Mouse (Mus musculus) embryo, embryonic 11.5 days (tissue): ENCODE measurements around the gene Scgb3a1.

Experiments
- DNase-seq: peaks from one replicate; pipeline ENCODE4 v3.0.0-alpha.2; 2012; ENCODE audit warnings: low read depth, low spot score

Scgb3a1 gene

GRCm38 (mm10) chr11:49663310-49663709 lies at the start of gene Scgb3a1:
Scgb3a1 (plus strand) TSS chr11:49663610.
- no peak for DNase-seq

GRCm38 (mm10) chr11:49615856-49616725 lies 47.3 kb upstream of the Scgb3a1 start:
- DNase-seq = no peak

- no peak for DNase-seq
These were observed 44.9 kb upstream of the Scgb3a1 start for GRCm38 (mm10) chr11:49618476-49618875.

- no peak for DNase-seq
These were observed 41.5 kb upstream of the Scgb3a1 start for GRCm38 (mm10) chr11:49621953-49622352.

- DNase-seq = no peak
These were observed 39.3 kb upstream of the Scgb3a1 start for GRCm38 (mm10) chr11:49624156-49624555.

- DNase-seq = no peak
These were observed 37.5 kb upstream of the Scgb3a1 start for GRCm38 (mm10) chr11:49625863-49626262.

GRCm38 (mm10) chr11:49626748-49627147 lies 36.7 kb upstream of the Scgb3a1 start:
- DNase-seq = no peak

GRCm38 (mm10) chr11:49631154-49631553 lies 32.3 kb upstream of the Scgb3a1 start:
- DNase-seq = no peak

GRCm38 (mm10) chr11:49632256-49632655 lies 31.2 kb upstream of the Scgb3a1 start:
- DNase-seq = no peak

- DNase-seq = no peak
These were observed 29.3 kb upstream of the Scgb3a1 start for GRCm38 (mm10) chr11:49634101-49634500.

GRCm38 (mm10) chr11:49635671-49636070 lies 27.7 kb upstream of the Scgb3a1 start:
- DNase-seq = no peak

GRCm38 (mm10) chr11:49636449-49636848 lies 27.0 kb upstream of the Scgb3a1 start:
- DNase-seq = no peak

GRCm38 (mm10) chr11:49645677-49646076 lies 17.7 kb upstream of the Scgb3a1 start:
- DNase-seq = no peak

- DNase-seq = peak; percentile 30
These were observed 13.1 kb upstream of the Scgb3a1 start for GRCm38 (mm10) chr11:49650113-49650993.

GRCm38 (mm10) chr11:49650994-49651761 lies 12.2 kb upstream of the Scgb3a1 start:
- no peak for DNase-seq

GRCm38 (mm10) chr11:49651762-49652322 lies 11.6 kb upstream of the Scgb3a1 start:
- no peak for DNase-seq

GRCm38 (mm10) chr11:49652401-49653078 lies 10.9 kb upstream of the Scgb3a1 start:
- peak; percentile 67 for DNase-seq

GRCm38 (mm10) chr11:49653079-49653408 lies 10.4 kb upstream of the Scgb3a1 start:
- no peak for DNase-seq

GRCm38 (mm10) chr11:49654651-49655050 lies 8.8 kb upstream of the Scgb3a1 start:
- DNase-seq = no peak

- DNase-seq = no peak
These were observed 7.9 kb upstream of the Scgb3a1 start for GRCm38 (mm10) chr11:49655501-49655900.

- no peak for DNase-seq
These were observed 5.3 kb upstream of the Scgb3a1 start for GRCm38 (mm10) chr11:49658065-49658464.
